Mouse (Mus musculus) thymus, postnatal 14 days (tissue): ENCODE results near the gene Gm10220.
"Not testable (repeated sequence)": the region's sequence is repeated elsewhere in the genome, so short reads cannot be mapped to it uniquely, and the experiment has no call there.

ENCODE experiments used
- DNase-seq: peaks from one replicate; pipeline ENCODE4 v3.0.0; 2021

Gm10220 gene

DNA sequence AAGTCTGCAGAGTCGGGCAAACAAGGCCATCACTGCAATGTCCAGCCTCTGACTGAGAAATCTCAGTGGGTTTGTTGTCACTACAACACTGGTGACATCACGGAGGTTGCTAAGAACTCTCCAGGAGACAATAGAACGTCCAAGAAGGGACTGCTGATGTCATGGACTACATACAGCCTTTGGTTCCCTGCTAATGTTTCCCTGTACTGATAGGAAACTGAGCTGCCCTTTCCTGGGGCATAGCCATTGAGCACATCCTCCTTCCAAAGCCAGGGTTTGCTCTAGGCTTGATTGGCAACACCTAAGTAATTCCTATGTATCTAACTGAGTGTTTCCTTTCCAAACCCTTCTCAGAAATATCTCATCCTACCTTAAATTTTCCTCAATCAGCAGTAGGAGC, at the start of gene Gm10220:
Gm10220 (minus strand) TSS at position 101 of the 400 bp plus-strand sequence.
- DNase-seq, result not testable (repeated sequence)

DNA sequence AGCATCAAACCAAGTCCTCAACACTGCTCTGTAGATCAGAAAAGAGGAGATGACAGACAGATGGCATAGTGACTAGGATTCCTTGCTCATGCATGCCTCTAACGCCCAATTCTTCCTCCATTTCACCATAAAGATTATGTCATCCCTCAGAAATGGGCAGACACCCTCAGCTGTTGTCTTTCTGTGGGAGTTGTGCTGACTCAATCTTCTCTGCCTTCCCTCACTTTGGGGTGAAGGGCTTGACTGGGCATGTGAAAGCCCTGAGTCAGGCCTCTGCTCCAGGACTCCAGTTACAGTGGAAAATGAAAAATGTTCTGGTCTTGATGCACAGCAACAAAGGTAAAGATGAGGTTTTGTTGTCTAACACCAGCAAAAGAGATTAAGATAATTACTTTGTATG, 48.6 kb upstream of the Gm10220 start:
- no peak for DNase-seq

DNA sequence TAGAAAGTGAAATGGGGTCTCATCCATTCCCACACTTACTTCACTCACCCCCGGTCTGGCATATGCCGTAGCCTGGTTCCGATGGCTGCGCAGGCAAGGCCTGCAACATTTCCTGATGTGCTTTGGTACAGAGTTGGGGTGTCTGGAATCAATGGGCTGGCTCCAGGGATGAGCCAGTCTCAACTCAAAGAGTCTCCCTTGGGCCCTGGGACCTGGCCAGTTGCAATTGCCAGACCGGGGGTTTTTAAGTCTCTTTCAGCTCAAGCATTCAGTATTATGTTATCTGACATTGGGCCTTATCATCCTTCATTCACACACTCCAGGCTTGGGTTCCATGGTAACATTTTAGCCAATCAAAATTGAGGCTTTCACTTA, 44.6 kb upstream of the Gm10220 start:
- DNase-seq, result no peak

DNA sequence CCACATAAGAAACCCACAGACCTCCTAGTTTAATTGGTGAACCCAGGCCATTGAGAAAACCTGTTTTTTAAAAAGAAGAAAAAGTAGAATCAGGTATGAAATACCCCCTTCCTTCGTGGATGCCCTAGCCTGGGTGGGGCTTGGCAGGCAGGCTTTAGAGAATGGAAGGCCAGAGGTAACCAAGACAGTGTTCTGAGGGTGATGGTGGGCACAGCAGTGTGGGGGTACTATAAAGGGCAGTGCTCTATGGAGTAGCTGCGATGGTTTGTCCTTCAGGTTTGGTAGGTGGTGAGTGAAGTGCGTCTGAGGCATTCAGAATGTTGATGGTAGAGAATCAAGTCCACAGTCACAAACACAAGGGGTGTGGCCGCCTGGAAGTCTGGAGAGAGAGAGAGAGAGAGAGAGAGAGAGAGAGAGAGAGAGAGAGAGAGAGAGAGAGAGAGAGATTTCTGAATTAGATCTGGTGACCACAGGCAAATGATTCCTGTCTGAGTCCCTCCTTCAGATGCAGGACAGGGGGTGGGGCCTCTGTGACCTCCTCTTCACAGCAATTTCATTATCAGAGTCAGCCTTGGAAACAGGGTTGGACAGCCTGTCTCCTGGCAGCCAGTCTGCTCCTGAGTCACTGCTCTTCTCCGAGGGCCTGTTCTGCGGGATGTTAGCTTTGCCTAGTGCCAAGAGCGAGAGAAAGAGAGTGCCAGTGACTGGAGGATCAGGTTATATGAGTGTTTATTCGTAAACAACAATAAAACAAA, 44.0 kb upstream of the Gm10220 start:
- DNase-seq, result no peak

DNA sequence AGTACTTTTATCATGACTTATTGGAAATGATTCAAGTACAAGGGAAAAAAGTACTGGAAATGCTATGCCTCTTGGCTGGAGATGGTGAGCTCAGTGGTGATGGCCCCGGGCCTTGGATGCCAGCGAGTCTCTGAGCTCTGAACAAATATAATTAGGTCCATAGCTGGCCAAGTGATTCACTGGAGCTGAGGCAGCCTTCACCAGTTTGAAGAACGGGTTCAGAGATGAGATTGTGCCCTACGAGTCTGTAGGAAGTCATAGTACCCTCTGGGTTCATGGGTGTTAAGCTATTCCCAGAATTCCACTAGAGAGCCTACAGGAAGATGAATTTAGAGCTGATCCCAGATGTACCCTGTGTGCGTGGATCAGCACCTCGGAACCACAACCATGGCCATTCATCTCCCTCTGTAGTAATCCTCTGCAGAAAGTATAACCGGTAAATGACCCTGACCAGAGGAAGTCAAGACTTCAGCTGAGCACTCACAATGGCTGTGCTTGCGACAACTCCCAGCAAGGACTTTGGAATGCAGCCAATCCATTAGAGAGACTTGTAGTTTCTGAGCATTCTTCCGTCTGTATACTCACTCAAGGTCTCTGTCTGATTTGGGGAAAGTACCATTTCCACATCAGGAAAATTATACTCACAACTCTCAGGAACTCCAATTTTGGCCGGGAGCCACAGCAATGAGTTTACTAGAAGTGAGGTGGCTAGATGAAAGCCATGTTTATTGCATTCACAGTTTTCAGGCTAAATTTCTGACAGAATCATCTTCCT, 36.4 kb upstream of the Gm10220 start:
- DNase-seq, result no peak

DNA sequence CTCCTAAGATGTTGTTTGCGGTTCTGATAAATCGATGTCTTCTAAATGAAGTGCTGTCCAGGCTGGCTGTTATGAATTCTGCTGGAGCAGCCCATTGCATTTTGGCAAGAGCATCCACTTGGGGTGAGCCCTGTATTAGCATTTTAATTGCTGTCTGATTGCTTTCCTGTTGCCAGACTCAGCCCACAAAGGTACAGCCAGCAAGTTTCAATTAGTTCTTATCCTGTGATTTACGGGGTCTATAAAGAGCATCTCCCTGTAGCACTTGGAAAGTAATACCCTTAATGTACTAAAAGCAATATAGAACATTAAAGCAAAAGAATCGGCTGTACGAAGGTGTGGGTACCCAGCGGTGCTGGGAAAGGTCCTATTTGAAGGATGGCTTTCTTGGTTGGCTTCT, 21.7 kb upstream of the Gm10220 start:
- DNase-seq, result no peak

DNA sequence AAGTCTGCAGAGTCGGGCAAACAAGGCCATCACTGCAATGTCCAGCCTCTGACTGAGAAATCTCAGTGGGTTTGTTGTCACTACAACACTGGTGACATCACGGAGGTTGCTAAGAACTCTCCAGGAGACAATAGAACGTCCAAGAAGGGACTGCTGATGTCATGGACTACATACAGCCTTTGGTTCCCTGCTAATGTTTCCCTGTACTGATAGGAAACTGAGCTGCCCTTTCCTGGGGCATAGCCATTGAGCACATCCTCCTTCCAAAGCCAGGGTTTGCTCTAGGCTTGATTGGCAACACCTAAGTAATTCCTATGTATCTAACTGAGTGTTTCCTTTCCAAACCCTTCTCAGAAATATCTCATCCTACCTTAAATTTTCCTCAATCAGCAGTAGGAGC, 16.0 kb downstream of the Gm10220 start, which contains the start of gene 5031410I06Rik:
5031410I06Rik (minus strand) TSS at position 101 of the 400 bp plus-strand sequence.
- DNase-seq, result not testable (repeated sequence)

DNA sequence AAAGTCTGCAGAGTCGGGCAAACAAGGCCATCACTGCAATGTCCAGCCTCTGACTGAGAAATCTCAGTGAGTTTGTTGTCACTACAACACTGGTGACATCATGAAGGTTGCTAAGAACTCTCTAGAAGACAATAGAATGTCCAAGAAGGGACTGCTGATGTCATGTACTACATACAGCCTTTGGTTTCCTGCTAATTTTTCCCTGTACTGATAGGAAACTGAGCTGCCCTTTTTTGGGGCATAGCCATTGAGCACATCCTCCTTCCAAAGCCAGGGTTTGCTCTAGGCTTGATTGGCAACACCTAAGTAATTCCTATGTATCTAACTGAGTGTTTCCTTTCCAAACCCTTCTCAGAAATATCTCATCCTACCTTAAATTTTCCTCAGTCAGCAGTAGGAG, 32.0 kb downstream of the Gm10220 start, which contains the start of gene Gm10471:
Gm10471 (minus strand) TSS at position 101 of the 400 bp plus-strand sequence.
- not testable (repeated sequence) for DNase-seq

DNA sequence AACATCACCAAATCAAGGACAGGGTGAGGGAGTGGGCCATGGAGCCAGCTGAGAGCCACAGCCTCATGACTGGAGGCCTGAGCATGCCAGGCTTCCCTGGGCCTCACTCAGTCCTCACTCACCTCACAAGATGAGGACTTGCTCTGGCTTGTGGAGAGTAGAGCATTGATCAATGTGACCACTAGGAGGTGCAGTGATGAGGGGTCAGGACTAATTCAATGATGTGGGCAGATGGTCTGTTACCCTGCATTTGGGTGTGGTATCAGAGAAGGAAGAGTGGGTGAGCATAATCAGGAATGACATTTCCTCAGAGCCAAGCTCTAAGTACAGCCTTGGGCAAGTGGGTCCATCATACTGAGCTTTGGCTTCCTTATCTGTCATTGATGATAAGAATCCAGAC, 42.2 kb downstream of the Gm10220 start:
- not testable (repeated sequence) for DNase-seq

DNA sequence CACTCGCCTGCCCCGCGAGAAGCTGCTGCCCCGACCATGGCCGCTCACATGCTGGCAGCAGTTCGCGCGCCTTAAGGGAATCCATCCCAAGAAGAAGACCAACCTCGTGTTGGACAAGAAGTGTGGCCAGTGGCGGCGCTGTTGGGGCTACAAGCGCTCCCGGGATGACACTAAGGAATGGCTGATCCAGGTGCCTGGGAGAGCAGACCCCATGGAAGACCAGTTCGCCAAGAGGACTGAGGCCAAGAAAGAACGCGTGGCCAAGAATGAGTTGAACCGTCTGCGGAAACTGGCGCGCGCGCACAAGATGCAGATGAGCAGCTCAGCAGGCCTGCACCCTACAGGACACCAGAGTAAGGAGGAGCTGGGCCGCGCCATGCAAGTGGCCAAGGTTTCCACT, 50.5 kb downstream of the Gm10220 start:
- DNase-seq, result no peak
